Mouse (Mus musculus): ENCODE results near the gene Sstr4. TPM values are rescaled to one million over a fixed set of nuclear protein-coding genes. Genes with fewer than 3 reads are reported as not detected.

Gene Sstr4
- polyA plus RNA-seq, 1 experiment, result 0.36 TPM

GRCm38 (mm10) chr2:148406160-148406970 lies 11.2 kb downstream of the Sstr4 start:
- peak; percentile 59 for DNase-seq
- no peak for TF ChIP-seq POLR2A (IDR thresholded peaks at IDR 0.05; ENCODE audit: low read depth, low read length)
- TF ChIP-seq CTCF (conservative IDR thresholded peaks at IDR 0.05; ENCODE audit: insufficient read depth, insufficient read length, low read depth, low read length), result peak; percentile 31; the same call in 1 of the 2 replicates
- 15% methylated on average over 34 of the region's 34 CpGs for WGBS
- Histone ChIP-seq H3K4me1 (ENCODE audit: control insufficient read depth, insufficient read depth, low read length) (no peaks in the 10 kb centered on the region), H3K36me3 (ENCODE audit: control insufficient read depth, insufficient read depth, low read length) (no peaks in the 10 kb centered on the region), H3K27me3 (replicated peaks; ENCODE audit: control insufficient read depth, insufficient read depth, low read length) (no peaks in the 10 kb centered on the region), H3K27ac (ENCODE audit: insufficient read depth, low read depth, low read length) (peak overlapping the region; percentile 15), H3K4me3 (ENCODE audit: insufficient read depth, low read depth, low read length) (peak overlapping the region; percentile 56)

DNA sequence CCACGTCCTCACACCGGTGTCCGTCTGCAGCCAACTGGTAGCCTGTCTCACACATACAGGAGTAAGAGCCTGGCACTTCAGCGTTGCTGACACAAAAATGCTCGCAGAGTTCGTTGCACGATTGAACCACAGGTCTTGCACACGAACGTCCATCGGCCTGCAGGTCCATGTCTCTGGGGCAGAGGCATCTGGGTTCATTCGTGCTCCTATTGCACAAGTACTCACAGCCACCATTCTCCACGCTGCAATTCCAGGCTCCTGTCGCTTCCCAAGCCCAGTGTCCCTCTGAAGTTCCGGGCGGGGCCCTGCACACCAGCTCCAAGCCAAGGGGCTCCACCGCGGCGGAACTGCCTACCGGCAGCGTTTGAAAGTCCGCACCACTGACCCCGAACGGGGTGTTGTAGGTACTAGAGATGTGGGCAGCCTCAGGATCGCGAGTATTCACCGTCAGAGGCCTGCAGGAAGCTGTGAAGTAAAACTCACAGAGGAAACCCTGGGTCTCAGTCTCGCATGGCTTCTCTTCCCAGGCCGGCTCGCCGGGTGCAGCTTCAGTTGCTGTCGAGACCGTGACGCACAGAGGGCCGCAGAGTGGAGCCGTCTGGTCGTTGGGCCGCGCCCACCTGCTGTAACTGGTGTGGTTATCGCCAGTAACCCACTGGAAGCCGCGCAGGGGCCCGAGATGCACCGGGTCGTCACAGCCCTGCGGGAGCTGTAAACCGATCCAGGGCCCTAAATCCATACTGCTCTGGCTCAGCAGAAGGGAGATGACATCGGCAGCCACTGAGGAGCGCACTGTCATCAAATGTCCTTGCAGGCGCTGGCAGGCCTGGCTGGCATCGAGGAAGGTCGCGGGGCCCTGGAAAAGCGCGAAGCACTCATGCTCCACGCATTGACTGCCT lies 12.1 kb downstream of the Sstr4 start:
- WGBS, result 5% methylated on average over 55 of the region's 55 CpGs
- Histone ChIP-seq H3K27ac (ENCODE audit: insufficient read depth, low read depth, low read length) (peak overlapping the region; percentile 34), H3K36me3 (ENCODE audit: control insufficient read depth, insufficient read depth, low read length) (no peaks in the 10 kb centered on the region), H3K4me1 (ENCODE audit: control insufficient read depth, insufficient read depth, low read length) (no peaks in the 10 kb centered on the region), H3K4me3 (ENCODE audit: insufficient read depth, low read depth, low read length) (peak overlapping the region; percentile 56), H3K27me3 (replicated peaks; ENCODE audit: control insufficient read depth, insufficient read depth, low read length) (no peaks in the 10 kb centered on the region)
- TF ChIP-seq CTCF (conservative IDR thresholded peaks at IDR 0.05; ENCODE audit: insufficient read depth, insufficient read length, low read depth, low read length) (no peak), POLR2A (IDR thresholded peaks at IDR 0.05; ENCODE audit: low read depth, low read length) (no peak)
- DNase-seq, result peak; percentile 49

- Histone ChIP-seq H3K4me3 (ENCODE audit: insufficient read depth, low read depth, low read length) (peak within 1 kb of the TSS; percentile 56), H3K36me3 (ENCODE audit: control insufficient read depth, insufficient read depth, low read length) (no peaks in the 10 kb centered on the region), H3K4me1 (ENCODE audit: control insufficient read depth, insufficient read depth, low read length) (no peaks in the 10 kb centered on the region), H3K27me3 (replicated peaks; ENCODE audit: control insufficient read depth, insufficient read depth, low read length) (no peaks in the 10 kb centered on the region), H3K27ac (ENCODE audit: insufficient read depth, low read depth, low read length) (peak within 1 kb of the TSS; percentile 34)
- peak; percentile 91 for DNase-seq
- TF ChIP-seq CTCF (conservative IDR thresholded peaks at IDR 0.05; ENCODE audit: insufficient read depth, insufficient read length, low read depth, low read length), result no peak
- peak; percentile 79 for TF ChIP-seq POLR2A (IDR thresholded peaks at IDR 0.05; ENCODE audit: low read depth, low read length)
- 2% methylated on average over 35 of the region's 35 CpGs for WGBS
These were observed 13.0 kb downstream of the Sstr4 start, which contains the start of gene Thbd for GRCm38 (mm10) chr2:148407870-148408760. TSS of gene Thbd (minus strand) at chr2:148408188.

DNA sequence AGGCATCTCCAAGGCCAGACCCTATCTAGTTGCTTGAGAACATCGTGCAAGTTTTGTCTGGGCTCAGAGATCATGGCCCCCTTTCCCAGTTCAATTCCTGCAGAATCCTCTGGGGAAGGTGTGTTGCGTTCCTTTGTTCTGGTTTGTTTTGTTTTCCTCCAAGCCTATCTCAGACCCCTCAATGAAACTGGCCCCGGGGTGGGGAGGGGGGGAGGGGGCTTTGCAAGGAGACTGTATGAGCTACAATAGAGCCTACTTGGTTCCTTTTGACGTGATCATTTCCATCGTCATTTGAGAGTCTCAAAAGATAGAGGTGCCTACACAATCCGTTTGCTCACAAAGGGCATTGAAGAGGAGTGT lies 13.6 kb downstream of the Sstr4 start:
- H3K27ac ChIP-seq (ENCODE audit: insufficient read depth, low read depth, low read length), result no peak overlapping the region; the same call in 1 of the 2 replicates
- H3K4me3 ChIP-seq (ENCODE audit: insufficient read depth, low read depth, low read length), result no peak overlapping the region
- H3K27me3 ChIP-seq (replicated peaks; ENCODE audit: control insufficient read depth, insufficient read depth, low read length), result no peaks in the 10 kb centered on the region
- no peak for TF ChIP-seq CTCF (conservative IDR thresholded peaks at IDR 0.05; ENCODE audit: insufficient read depth, insufficient read length, low read depth, low read length)
- DNase-seq, result no peak
- WGBS, result 23% methylated on average over 6 of the region's 6 CpGs
- H3K36me3 ChIP-seq (ENCODE audit: control insufficient read depth, insufficient read depth, low read length), result no peaks in the 10 kb centered on the region
- H3K4me1 ChIP-seq (ENCODE audit: control insufficient read depth, insufficient read depth, low read length), result no peaks in the 10 kb centered on the region

DNA sequence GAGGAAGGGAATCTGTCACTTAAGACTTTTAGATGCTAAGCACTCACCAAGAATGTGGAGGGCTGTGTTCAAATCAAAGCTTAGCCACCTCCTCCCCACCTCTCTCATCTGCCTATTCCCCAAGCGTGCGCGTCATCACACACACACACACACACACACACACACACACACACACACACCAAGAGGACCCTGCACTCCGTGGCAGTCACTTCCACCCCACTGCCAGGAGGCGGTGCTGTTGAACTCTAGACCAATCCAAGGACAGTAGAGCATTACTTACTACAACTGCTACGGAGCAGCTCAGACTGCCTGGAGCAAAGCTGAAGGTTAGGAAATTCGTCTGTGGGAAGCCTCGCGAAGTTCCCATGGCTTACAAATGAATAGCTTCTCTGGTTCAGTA lies 14.0 kb downstream of the Sstr4 start:
- TF ChIP-seq POLR2A (IDR thresholded peaks at IDR 0.05; ENCODE audit: low read depth, low read length) (no peak), CTCF (conservative IDR thresholded peaks at IDR 0.05; ENCODE audit: insufficient read depth, insufficient read length, low read depth, low read length) (peak; percentile 89)
- Histone ChIP-seq H3K4me1 (ENCODE audit: control insufficient read depth, insufficient read depth, low read length) (no peaks in the 10 kb centered on the region), H3K27ac (ENCODE audit: insufficient read depth, low read depth, low read length) (no peak overlapping the region), H3K4me3 (ENCODE audit: insufficient read depth, low read depth, low read length) (no peak overlapping the region), H3K27me3 (replicated peaks; ENCODE audit: control insufficient read depth, insufficient read depth, low read length) (no peaks in the 10 kb centered on the region), H3K36me3 (ENCODE audit: control insufficient read depth, insufficient read depth, low read length) (no peaks in the 10 kb centered on the region)
- 11% methylated on average over 9 of the region's 9 CpGs for WGBS
- DNase-seq, result peak; percentile 92

GRCm38 (mm10) chr2:148409821-148410220 lies 14.7 kb downstream of the Sstr4 start:
- Histone ChIP-seq H3K4me1 (ENCODE audit: control insufficient read depth, insufficient read depth, low read length) (no peaks in the 10 kb centered on the region), H3K27ac (ENCODE audit: insufficient read depth, low read depth, low read length) (no peak overlapping the region), H3K4me3 (ENCODE audit: insufficient read depth, low read depth, low read length) (no peak overlapping the region), H3K36me3 (ENCODE audit: control insufficient read depth, insufficient read depth, low read length) (no peaks in the 10 kb centered on the region), H3K27me3 (replicated peaks; ENCODE audit: control insufficient read depth, insufficient read depth, low read length) (no peaks in the 10 kb centered on the region)
- TF ChIP-seq CTCF (conservative IDR thresholded peaks at IDR 0.05; ENCODE audit: insufficient read depth, insufficient read length, low read depth, low read length), result no peak
- TF ChIP-seq POLR2A (IDR thresholded peaks at IDR 0.05; ENCODE audit: low read depth, low read length), result no peak
- no peak for DNase-seq
- 71% methylated on average over 1 of the region's 1 CpGs for WGBS

Measured in kidney, adult 2 months (tissue).